14 mouse cellular contexts compared by ENCODE assay signal in genomic region chr14:34375941-34376340, GRCm38 (mm10). TPM values are rescaled to one million over a fixed set of nuclear protein-coding genes. Genes with fewer than 3 reads are reported as not detected.
DNase-seq lines count a peak whose midpoint lies in the region; ATAC-seq lines count a peak whose summit lies in the region.
"Had no signal": no experiment of that assay in that cellular context is flagged by ENCODE, and none has a peak within 500 bp of the region (broad histone marks: within the 10 kb centered on the region; RNA-seq: fewer than 3 reads in every experiment).

No protein-coding gene starts in this region.

- H3K27me3 ChIP-seq in heart, embryonic 11.5 days (ENCODE audit: control insufficient read depth, insufficient read depth, low read length) = no peaks in the 10 kb centered on the region
- no peaks in the 10 kb centered on the region for H3K27me3 ChIP-seq in lung, embryonic 15.5 days
- no peaks in the 10 kb centered on the region for H3K27me3 ChIP-seq in intestine, embryonic 14.5 days (replicated peaks; ENCODE audit: control insufficient read depth, insufficient read depth, low read length)
- no peaks in the 10 kb centered on the region for H3K27me3 ChIP-seq in stomach, embryonic 16.5 days (ENCODE audit: control insufficient read depth, insufficient read depth, low read length)
- no peaks in the 10 kb centered on the region for H3K27me3 ChIP-seq in forebrain, embryonic 15.5 days
- H3K27me3 ChIP-seq: hindbrain, embryonic 15.5 days had no signal

- H3K4me3 ChIP-seq in heart, embryonic 11.5 days (ENCODE audit: low read depth, low read length) = peak overlapping the region; percentile 41
- peak overlapping the region; percentile 33 for H3K4me3 ChIP-seq in lung, embryonic 15.5 days
- H3K4me3 ChIP-seq in intestine, embryonic 14.5 days (ENCODE audit: low read depth, low read length) = no peak overlapping the region
- H3K4me3 ChIP-seq in stomach, embryonic 16.5 days (replicated peaks; ENCODE audit: low read length) = peak overlapping the region; percentile 25
- no peak overlapping the region for H3K4me3 ChIP-seq in forebrain, embryonic 15.5 days
- H3K4me3 ChIP-seq: hindbrain, embryonic 15.5 days had no signal

- H3K9ac ChIP-seq in heart, embryonic 11.5 days (ENCODE audit: low read depth, low read length) = peak overlapping the region; percentile 67
- no peak overlapping the region for H3K9ac ChIP-seq in lung, embryonic 15.5 days
- H3K9ac ChIP-seq in intestine, embryonic 14.5 days (ENCODE audit: low read length) = no peak overlapping the region
- H3K9ac ChIP-seq in stomach, embryonic 16.5 days (ENCODE audit: low read length) = peak overlapping the region; percentile 39; the same call in 1 of the 2 replicates
- H3K9ac ChIP-seq in forebrain, embryonic 15.5 days (replicated peaks) = no peak overlapping the region
- H3K9ac ChIP-seq: hindbrain, embryonic 15.5 days had no signal

- peak overlapping the region; percentile 57 for H3K4me2 ChIP-seq in heart, embryonic 11.5 days
- H3K4me2 ChIP-seq in lung, embryonic 15.5 days = peak overlapping the region; percentile 45
- peak overlapping the region; percentile 18; the same call in 1 of the 2 replicates for H3K4me2 ChIP-seq in intestine, embryonic 14.5 days (ENCODE audit: low read length)
- H3K4me2 ChIP-seq in stomach, embryonic 16.5 days (ENCODE audit: low read depth, low read length) = peak overlapping the region; percentile 17; the same call in 1 of the 2 replicates
- H3K4me2 ChIP-seq in forebrain, embryonic 15.5 days (replicated peaks) = no peak overlapping the region
- H3K4me2 ChIP-seq: hindbrain, embryonic 15.5 days had no signal

- 0 out of 2 replicates have a peak overlapping the region, but pooled peaks have one; percentile 50 for H3K27ac ChIP-seq in heart, embryonic 11.5 days (ENCODE audit: low read depth, low read length)
- H3K27ac ChIP-seq in lung, embryonic 15.5 days = no peak overlapping the region
- no peak overlapping the region for H3K27ac ChIP-seq in intestine, embryonic 14.5 days (ENCODE audit: low read depth)
- H3K27ac ChIP-seq in stomach, embryonic 16.5 days (ENCODE audit: low read length) = no peak overlapping the region
- H3K27ac ChIP-seq in forebrain, embryonic 15.5 days (replicated peaks) = no peak overlapping the region
- H3K27ac ChIP-seq: hindbrain, embryonic 15.5 days had no signal

- no peaks in the 10 kb centered on the region for H3K9me3 ChIP-seq in heart, embryonic 11.5 days (replicated peaks; ENCODE audit: control insufficient read depth, low read length)
- H3K9me3 ChIP-seq in lung, embryonic 15.5 days = no peaks in the 10 kb centered on the region
- no peaks in the 10 kb centered on the region for H3K9me3 ChIP-seq in intestine, embryonic 14.5 days (ENCODE audit: control insufficient read depth, low read length)
- H3K9me3 ChIP-seq in stomach, embryonic 16.5 days (replicated peaks; ENCODE audit: control insufficient read depth, low read length) = no peaks in the 10 kb centered on the region
- no peaks in the 10 kb centered on the region for H3K9me3 ChIP-seq in forebrain, embryonic 15.5 days
- H3K9me3 ChIP-seq: hindbrain, embryonic 15.5 days had no signal

- ATAC-seq in heart, embryonic 11.5 days (replicated peaks; ENCODE audit: insufficient number of reproducible peaks, low FRiP score, low TSS enrichment) = no peak
- ATAC-seq in lung, embryonic 15.5 days (ENCODE audit: borderline replicate concordance, extremely low read depth, low FRiP score, low TSS enrichment) = no peak
- no peak for ATAC-seq in intestine, embryonic 14.5 days (replicated peaks; ENCODE audit: low FRiP score, low TSS enrichment, low read depth)
- no peak for ATAC-seq in stomach, embryonic 16.5 days (ENCODE audit: insufficient read depth, low FRiP score)
- no peak for ATAC-seq in forebrain, embryonic 15.5 days (replicated peaks)

- H3K4me1 ChIP-seq in heart, embryonic 11.5 days (ENCODE audit: control insufficient read depth, insufficient read depth, low read length) = peaks cover 24% of the 10 kb centered on the region
- H3K4me1 ChIP-seq in lung, embryonic 15.5 days = peaks cover 23% of the 10 kb centered on the region
- H3K4me1 ChIP-seq in intestine, embryonic 14.5 days (replicated peaks; ENCODE audit: control insufficient read depth, insufficient read depth, low read length) = peaks cover 22% of the 10 kb centered on the region
- peaks cover 21% of the 10 kb centered on the region for H3K4me1 ChIP-seq in stomach, embryonic 16.5 days (ENCODE audit: control insufficient read depth, insufficient read depth, low read length)
- H3K4me1 ChIP-seq in forebrain, embryonic 15.5 days = peaks cover 10% of the 10 kb centered on the region; the same call in 1 of the 2 replicates

- no peaks in the 10 kb centered on the region for H3K36me3 ChIP-seq in heart, embryonic 11.5 days (ENCODE audit: control insufficient read depth, insufficient read depth, low read length)
- no peaks in the 10 kb centered on the region for H3K36me3 ChIP-seq in lung, embryonic 15.5 days
- H3K36me3 ChIP-seq in intestine, embryonic 14.5 days (ENCODE audit: control insufficient read depth, insufficient read depth, low read length) = no peaks in the 10 kb centered on the region
- H3K36me3 ChIP-seq in stomach, embryonic 16.5 days (ENCODE audit: control insufficient read depth, insufficient read depth, low read length) = no peaks in the 10 kb centered on the region
- H3K36me3 ChIP-seq in forebrain, embryonic 15.5 days = no peaks in the 10 kb centered on the region
- H3K36me3 ChIP-seq: hindbrain, embryonic 15.5 days had no signal

- 73% methylated on average over 5 of the region's 5 CpGs for WGBS in heart, embryonic 11.5 days (ENCODE audit: insufficient replicate concordance)
- WGBS in lung, embryonic 15.5 days = 90% methylated on average over 5 of the region's 5 CpGs
- 90% methylated on average over 5 of the region's 5 CpGs for WGBS in intestine, embryonic 14.5 days
- 79% methylated on average over 5 of the region's 5 CpGs for WGBS in stomach, embryonic 16.5 days
- WGBS in forebrain, embryonic 15.5 days = 84% methylated on average over 5 of the region's 5 CpGs

- DNase-seq in heart, adult 18-20 months = no peak
- no peak for DNase-seq in lung, postnatal 25 days (ENCODE audit: low spot score)
- no peak for DNase-seq in intestine, embryonic 14.5 days (ENCODE audit: low spot score)
- no peak for DNase-seq in gastrocnemius, postnatal 10 days
- DNase-seq: adrenal gland, postnatal 25 days; cerebellum, postnatal 36 days; midbrain, embryonic 14.5 days; retina, postnatal 1 day had no signal

RNA-seq across cellular contexts. Expression of gene Mmrn2, which starts 0.7 kb away (rescaled TPM):
- polyA plus RNA-seq in heart, embryonic 11.5 days (2014; fragmentation: Nextera tagmentation; extraction: Ambion mirVana) = 15.8 and 23.1 TPM in 2 replicates
- 10 to 100 TPM; 30.1 to 30.7 TPM for total RNA-seq in heart, adult 18-20 months (2021)
- 12.7 and 14.3 TPM in 2 replicates for polyA plus RNA-seq in lung, embryonic 15.5 days (2015; fragmentation: Nextera tagmentation; extraction: Ambion mirVana)
- 8.1 and 8.2 TPM in 2 replicates for polyA plus RNA-seq in intestine, embryonic 14.5 days (2014; fragmentation: Nextera tagmentation; extraction: Ambion mirVana)
- polyA plus RNA-seq in stomach, embryonic 16.5 days (2015; fragmentation: Nextera tagmentation; extraction: Ambion mirVana) = 8.5 and 9.1 TPM in 2 replicates
- 4.2 and 4.3 TPM in 2 replicates for polyA plus RNA-seq in forebrain, embryonic 15.5 days (2015; fragmentation: Nextera tagmentation; extraction: Ambion mirVana)
- total RNA-seq in gastrocnemius, postnatal 10 days (2021) = 10 to 100 TPM; 16.7 to 18.7 TPM

RNA-seq across cellular contexts. Expression of gene Sncg, which starts 1.4 kb away (rescaled TPM):
- polyA plus RNA-seq in heart, embryonic 11.5 days (2014; fragmentation: Nextera tagmentation; extraction: Ambion mirVana) = 2.4 and 2.9 TPM in 2 replicates
- 10 to 100 TPM; 11.6 to 12.6 TPM for total RNA-seq in heart, adult 18-20 months (2021)
- polyA plus RNA-seq in lung, embryonic 15.5 days (2015; fragmentation: Nextera tagmentation; extraction: Ambion mirVana) = 6.2 and 7.5 TPM in 2 replicates
- polyA plus RNA-seq in intestine, embryonic 14.5 days (2014; fragmentation: Nextera tagmentation; extraction: Ambion mirVana) = 45.5 and 49.5 TPM in 2 replicates
- 31.3 and 35.0 TPM in 2 replicates for polyA plus RNA-seq in stomach, embryonic 16.5 days (2015; fragmentation: Nextera tagmentation; extraction: Ambion mirVana)
- polyA plus RNA-seq in forebrain, embryonic 15.5 days (2015; fragmentation: Nextera tagmentation; extraction: Ambion mirVana) = 1.9 and 2.9 TPM in 2 replicates
- total RNA-seq in gastrocnemius, postnatal 10 days (2021) = 10 to 100 TPM; 10.2 to 16.9 TPM

RNA-seq across cellular contexts. Expression of gene Fam25c, which starts 20.7 kb away (rescaled TPM):
- not detected in 2 replicates for polyA plus RNA-seq in heart, embryonic 11.5 days (2014; fragmentation: Nextera tagmentation; extraction: Ambion mirVana)
- total RNA-seq in heart, adult 18-20 months (2021) = not detected
- not detected in 2 replicates for polyA plus RNA-seq in lung, embryonic 15.5 days (2015; fragmentation: Nextera tagmentation; extraction: Ambion mirVana)
- not detected in 2 replicates for polyA plus RNA-seq in intestine, embryonic 14.5 days (2014; fragmentation: Nextera tagmentation; extraction: Ambion mirVana)
- 23.6 and 47.2 TPM in 2 replicates for polyA plus RNA-seq in stomach, embryonic 16.5 days (2015; fragmentation: Nextera tagmentation; extraction: Ambion mirVana)
- not detected in 2 replicates for polyA plus RNA-seq in forebrain, embryonic 15.5 days (2015; fragmentation: Nextera tagmentation; extraction: Ambion mirVana)
- total RNA-seq in gastrocnemius, postnatal 10 days (2021) = not detected
- total RNA-seq: adrenal gland, postnatal 25 days had no signal
- polyA plus RNA-seq: forebrain, embryonic 11.5 days; hindbrain, embryonic 15.5 days; midbrain, embryonic 14.5 days had no signal

Comparison
In these comparisons a context has a peak if more than half of its experiments do, and no peak if none do; other contexts are left out.
1. H3K4me3 ChIP-seq: peak in heart, embryonic 11.5 days (single experiment), lung, embryonic 15.5 days (single experiment) and stomach, embryonic 16.5 days (single experiment); none in intestine, embryonic 14.5 days (single experiment) and forebrain, embryonic 15.5 days (single experiment).
2. H3K9ac ChIP-seq: peak in heart, embryonic 11.5 days (single experiment) and stomach, embryonic 16.5 days (single experiment); none in lung, embryonic 15.5 days (single experiment), intestine, embryonic 14.5 days (single experiment) and forebrain, embryonic 15.5 days (single experiment).
3. RNA of gene Fam25c, which starts 20.7 kb away (polyA plus RNA-seq): 23.6 to 47.2 TPM in stomach, embryonic 16.5 days; not detected in lung, embryonic 15.5 days, not detected in heart, embryonic 11.5 days, not detected in intestine, embryonic 14.5 days and not detected in forebrain, embryonic 15.5 days; every median in the first group is over 10 times any median in the second.